Mouse (Mus musculus) midbrain, embryonic 15.5 days (tissue): ENCODE data around the gene Kdm1a. TPM values are rescaled to one million over a fixed set of nuclear protein-coding genes. Genes with fewer than 3 reads are reported as not detected.
A peak's percentile ranks its signal among the peaks of the same experiment; 100 is the strongest.

Experiments
- ATAC-seq: fragments of 200-750 bp; cut with Nextera tagmentation; replicated peaks from 2 replicates; pipeline ENCODE4 v1.8.0; 2017; ENCODE audit warnings: moderate TSS enrichment
- H3K27ac ChIP-seq: fragments of 300-500 bp; sonication (generic); 2 replicates; pipeline ENCODE4 v1.5.1; 2015; ENCODE audit warnings: mild to moderate bottlenecking, inconsistent platforms
- H3K27me3 ChIP-seq: fragments of 300-500 bp; sonication (generic); replicated peaks from 2 replicates; pipeline ENCODE4 v1.6.1; 2015; ENCODE audit warnings: inconsistent platforms
- H3K36me3 ChIP-seq: fragments of 300-500 bp; sonication (generic); replicated peaks from 2 replicates; pipeline ENCODE4 v1.6.1; 2015; ENCODE audit warnings: inconsistent platforms
- H3K4me1 ChIP-seq: fragments of 300-500 bp; sonication (generic); 2 replicates; pipeline ENCODE4 v1.6.1; 2015; ENCODE audit warnings: inconsistent platforms
- H3K4me2 ChIP-seq: fragments of 300-500 bp; sonication (generic); 2 replicates; pipeline ENCODE4 v1.6.1; 2015; ENCODE audit warnings: inconsistent platforms, mild to moderate bottlenecking, moderate library complexity
- H3K4me3 ChIP-seq: fragments of 300-500 bp; sonication (generic); 2 replicates; pipeline ENCODE4 v1.5.1; 2015; ENCODE audit warnings: mild to moderate bottlenecking, inconsistent platforms
- H3K9ac ChIP-seq: fragments of 300-500 bp; sonication (generic); 2 replicates; pipeline ENCODE4 v1.6.1; 2015; ENCODE audit warnings: mild to moderate bottlenecking, inconsistent platforms
- H3K9me3 ChIP-seq: fragments of 300-500 bp; sonication (generic); 2 replicates; pipeline ENCODE4 v1.6.1; 2016; ENCODE audit warnings: inconsistent platforms
- WGBS: fragments of 180-500 bp; shearing (Covaris S2); methylation state at CpG from one replicate; pipeline ENCODE4 v1.1.7; 2015; ENCODE audit warnings: mixed read lengths; 5-methylcytosine and 5-hydroxymethylcytosine counted together
- polyA plus RNA-seq: library from polyadenylated mRNA; unstranded; fragments of >200 nt; fragmentation: Nextera tagmentation; extraction: Ambion mirVana; gene quantifications from 2 replicates; pipeline ENCODE4 v1.2.1, GENCODE M21; 2015

The Kdm1a gene
- polyA plus RNA-seq, 1 experiment from 2014 or later, result 70.7 TPM

DNA sequence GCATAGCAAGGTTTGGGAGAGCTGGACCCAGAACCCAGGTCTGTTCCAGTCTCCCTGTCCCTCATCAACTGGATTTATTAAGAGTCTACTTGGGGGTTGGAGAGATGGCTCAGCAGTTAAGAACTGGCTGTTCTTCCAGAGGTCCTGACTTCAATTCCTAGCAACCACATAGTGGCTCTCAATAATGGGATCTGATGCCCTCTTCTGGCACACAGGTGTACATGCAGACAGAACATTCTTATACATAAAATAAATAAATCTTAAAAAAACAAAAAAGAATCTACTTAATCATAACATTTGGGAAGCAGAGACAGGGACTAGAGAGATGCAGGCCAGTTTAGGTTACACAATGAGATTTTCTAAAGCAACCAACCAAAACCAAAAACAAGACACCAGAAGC lies 33.5 kb upstream of the Kdm1a start:
- Histone ChIP-seq H3K36me3 (no peaks in the 10 kb centered on the region), H3K27me3 (peaks cover 13% of the 10 kb centered on the region; the same call in 1 of the 2 replicates), H3K4me1 (peaks cover 27% of the 10 kb centered on the region), H3K9ac (no peak overlapping the region), H3K4me3 (no peak overlapping the region), H3K9me3 (no peaks in the 10 kb centered on the region), H3K27ac (no peak overlapping the region), H3K4me2 (no peak overlapping the region)
- no peak for ATAC-seq

DNA sequence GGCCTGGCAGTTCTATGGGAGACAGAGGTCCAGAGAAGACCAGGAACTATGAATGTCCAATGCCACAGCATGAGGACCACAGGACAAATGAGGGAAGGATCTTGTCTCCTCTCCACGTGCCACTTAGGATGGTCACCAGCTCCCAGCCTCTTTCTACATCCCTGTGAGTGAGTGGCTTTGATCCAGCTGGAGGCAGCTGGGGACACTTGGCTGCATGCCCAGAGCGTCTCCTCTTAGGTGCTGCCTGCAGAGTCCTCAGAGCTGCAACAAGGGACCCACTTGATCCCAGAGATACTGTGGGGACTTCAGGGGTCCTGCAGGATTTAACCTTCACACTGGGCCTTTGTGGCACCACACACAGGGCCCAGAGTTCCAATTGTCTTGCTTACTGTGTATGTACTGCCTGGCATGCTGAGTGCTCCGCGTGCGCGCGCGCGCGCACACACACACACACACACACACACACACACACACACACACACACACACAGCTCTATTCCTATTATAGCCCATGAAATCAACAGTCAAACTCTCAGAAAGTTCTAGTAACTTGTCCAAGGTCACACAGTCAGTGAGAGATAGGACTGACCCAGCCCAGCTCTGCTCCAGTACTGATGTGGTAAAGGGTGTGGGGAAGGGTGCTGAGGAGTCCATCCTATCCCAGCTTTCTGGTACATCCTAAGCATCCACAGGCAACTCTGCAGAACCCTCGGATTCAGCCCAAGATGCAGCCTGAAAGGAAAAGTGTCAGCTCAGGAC lies 28.9 kb upstream of the Kdm1a start:
- no peak for ATAC-seq
- no peak overlapping the region for H3K4me3 ChIP-seq
- 0 out of 2 replicates have a peak, but pooled peaks cover 11% of the 10 kb centered on the region for H3K27me3 ChIP-seq
- no peaks in the 10 kb centered on the region for H3K9me3 ChIP-seq
- H3K9ac ChIP-seq, result no peak overlapping the region
- no peak overlapping the region for H3K4me2 ChIP-seq
- 0 out of 2 replicates have a peak, but pooled peaks cover 4% of the 10 kb centered on the region for H3K4me1 ChIP-seq
- H3K36me3 ChIP-seq, result no peaks in the 10 kb centered on the region
- no peak overlapping the region for H3K27ac ChIP-seq
- 68% methylated on average over 10 of the region's 11 CpGs for WGBS

DNA sequence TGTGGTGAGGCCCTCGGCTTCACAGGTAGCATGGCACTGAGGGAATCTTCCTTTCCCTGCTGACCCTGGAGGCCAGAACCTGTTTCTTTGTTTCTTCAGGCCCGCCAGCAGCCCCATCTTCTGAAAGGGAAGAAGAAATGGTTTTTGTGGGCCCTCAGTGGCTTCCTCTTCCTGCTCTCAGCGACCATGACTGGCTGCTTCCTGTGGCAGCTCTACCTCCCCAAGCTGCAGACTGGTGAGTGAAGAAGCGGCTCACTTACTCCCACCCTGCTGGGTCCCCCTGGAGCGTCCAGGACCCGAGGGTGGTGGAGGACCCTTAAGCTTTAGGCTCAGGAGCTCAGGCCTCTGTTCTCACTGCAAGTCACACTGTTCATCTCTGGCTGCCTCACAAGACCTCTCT lies 24.1 kb upstream of the Kdm1a start:
- no peak overlapping the region for H3K4me2 ChIP-seq
- no peak for ATAC-seq
- no peak overlapping the region for H3K27ac ChIP-seq
- no peaks in the 10 kb centered on the region; the same call in 1 of the 2 replicates for H3K27me3 ChIP-seq
- H3K9ac ChIP-seq, result no peak overlapping the region
- WGBS, result 74% methylated on average over 6 of the region's 6 CpGs
- no peaks in the 10 kb centered on the region for H3K9me3 ChIP-seq
- no peak overlapping the region for H3K4me3 ChIP-seq
- H3K4me1 ChIP-seq, result 0 out of 2 replicates have a peak, but pooled peaks cover 4% of the 10 kb centered on the region
- H3K36me3 ChIP-seq, result no peaks in the 10 kb centered on the region

DNA sequence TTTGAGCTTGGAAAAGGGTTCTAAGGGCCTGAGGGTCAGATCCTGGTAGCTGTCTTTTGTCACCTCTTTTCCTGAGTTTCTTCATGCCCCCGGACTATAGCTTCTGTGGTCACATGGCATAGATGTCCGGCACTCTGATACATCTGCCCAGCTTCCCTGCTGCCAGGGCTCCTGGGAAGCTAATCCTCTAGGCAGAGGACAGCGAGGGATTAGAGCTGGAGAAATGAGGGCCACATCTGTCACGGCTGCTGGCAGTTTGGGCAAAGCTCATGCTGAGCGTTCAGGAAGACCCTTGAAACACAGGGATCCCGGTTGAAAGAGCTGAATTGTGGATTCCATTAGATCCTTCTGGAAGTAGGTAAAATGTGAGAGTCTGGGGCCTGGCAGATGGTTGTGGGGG lies 19.9 kb upstream of the Kdm1a start, which contains the start of gene Lactbl1:
Gene Lactbl1, plus strand, starts transcription at position 234 of the 400 bp plus-strand sequence.
- H3K9ac ChIP-seq, result no peak within 1 kb of the TSS

DNA sequence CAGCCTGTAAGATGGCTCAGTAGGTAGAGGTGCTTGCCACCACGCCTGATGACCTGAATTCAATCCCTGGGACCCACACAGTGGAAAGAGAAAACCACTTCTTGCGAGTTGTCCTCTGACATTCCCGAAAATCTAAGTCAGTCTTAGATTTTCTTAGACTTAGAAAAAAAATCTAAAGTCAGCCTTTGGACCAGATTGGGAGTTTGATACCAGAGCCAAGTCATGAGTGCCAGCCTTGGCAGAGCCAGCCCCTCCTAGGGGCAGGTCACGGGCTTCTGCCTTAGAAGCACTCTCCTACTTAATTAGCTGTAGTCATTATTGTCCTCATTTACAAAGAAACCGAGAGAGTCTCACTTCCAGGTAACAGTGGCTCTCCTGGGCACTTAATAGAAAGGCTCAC lies 19.4 kb upstream of the Kdm1a start:
- no peaks in the 10 kb centered on the region for H3K9me3 ChIP-seq
- no peak overlapping the region for H3K27ac ChIP-seq
- ATAC-seq, result no peak
- no peak overlapping the region for H3K4me2 ChIP-seq
- H3K4me3 ChIP-seq, result no peak overlapping the region
- no peaks in the 10 kb centered on the region for H3K36me3 ChIP-seq
- H3K27me3 ChIP-seq, result no peaks in the 10 kb centered on the region; the same call in 1 of the 2 replicates
- no peak overlapping the region for H3K9ac ChIP-seq
- WGBS, result 57% methylated on average over 5 of the region's 5 CpGs
- no peaks in the 10 kb centered on the region for H3K4me1 ChIP-seq

More for the DNA sequence above, 19.9 kb upstream of the Kdm1a start, which contains the start of gene Lactbl1:
- WGBS, result 22% methylated on average over 6 of the region's 6 CpGs
- no peaks in the 10 kb centered on the region for H3K4me1 ChIP-seq
- no peaks in the 10 kb centered on the region for H3K9me3 ChIP-seq
- ATAC-seq, result no peak
- H3K27me3 ChIP-seq, result no peaks in the 10 kb centered on the region; the same call in 1 of the 2 replicates
- H3K4me2 ChIP-seq, result no peak within 1 kb of the TSS
- no peak within 1 kb of the TSS for H3K27ac ChIP-seq
- no peak within 1 kb of the TSS for H3K4me3 ChIP-seq
- H3K36me3 ChIP-seq, result no peaks in the 10 kb centered on the region

DNA sequence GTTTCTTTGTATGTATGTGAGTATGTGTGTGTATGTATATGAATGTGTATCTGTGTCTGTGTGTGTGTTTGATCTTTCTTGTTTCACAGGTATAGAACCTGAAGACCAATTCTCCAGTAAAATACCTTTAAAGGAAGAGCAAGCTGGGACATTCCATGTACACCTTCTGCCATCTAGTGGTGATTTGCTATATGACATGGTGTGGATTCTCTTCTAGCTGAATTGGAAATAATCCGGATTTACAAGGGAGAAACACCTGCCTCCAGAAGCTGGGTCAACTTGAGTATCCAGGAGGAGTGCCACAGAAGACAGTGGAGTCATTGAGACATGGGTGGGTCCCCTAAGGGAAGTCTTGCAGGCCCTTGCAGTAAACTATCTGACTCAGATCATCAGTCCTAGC lies 18.8 kb upstream of the Kdm1a start:
- Histone ChIP-seq H3K27ac (no peak overlapping the region), H3K4me1 (no peaks in the 10 kb centered on the region), H3K4me2 (no peak overlapping the region), H3K36me3 (no peaks in the 10 kb centered on the region), H3K9me3 (no peaks in the 10 kb centered on the region), H3K9ac (no peak overlapping the region), H3K4me3 (no peak overlapping the region), H3K27me3 (no peaks in the 10 kb centered on the region; the same call in 1 of the 2 replicates)
- ATAC-seq, result 0 out of 2 replicates have a peak, but pooled peaks have one; percentile 11
- WGBS, result 0% methylated on average over 1 of the region's 1 CpGs

DNA sequence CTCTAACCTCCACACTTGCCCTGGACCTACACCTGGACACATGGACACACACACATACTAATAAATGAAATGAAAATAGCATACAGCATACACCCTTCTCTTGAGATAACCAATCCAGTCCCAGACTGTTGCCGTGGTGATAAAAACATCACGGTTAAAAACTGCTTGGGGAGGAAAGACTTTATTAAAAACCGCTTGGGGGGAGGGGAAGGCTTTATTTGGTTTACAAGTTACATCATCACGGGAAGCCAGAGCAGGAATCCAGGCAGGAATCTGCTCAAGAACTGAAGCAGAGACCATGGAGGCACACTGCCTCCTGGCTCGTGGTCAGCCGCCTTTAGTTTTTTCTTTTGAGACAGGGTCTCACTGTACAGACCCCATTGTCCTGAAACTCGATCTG lies 11.1 kb upstream of the Kdm1a start:
- no peaks in the 10 kb centered on the region for H3K9me3 ChIP-seq
- H3K4me1 ChIP-seq, result no peaks in the 10 kb centered on the region
- H3K27me3 ChIP-seq, result no peaks in the 10 kb centered on the region
- H3K36me3 ChIP-seq, result no peaks in the 10 kb centered on the region
- no peak overlapping the region for H3K4me2 ChIP-seq
- no peak overlapping the region for H3K4me3 ChIP-seq
- H3K9ac ChIP-seq, result no peak overlapping the region
- no peak for ATAC-seq
- no peak overlapping the region for H3K27ac ChIP-seq
- 63% methylated on average over 7 of the region's 7 CpGs for WGBS

DNA sequence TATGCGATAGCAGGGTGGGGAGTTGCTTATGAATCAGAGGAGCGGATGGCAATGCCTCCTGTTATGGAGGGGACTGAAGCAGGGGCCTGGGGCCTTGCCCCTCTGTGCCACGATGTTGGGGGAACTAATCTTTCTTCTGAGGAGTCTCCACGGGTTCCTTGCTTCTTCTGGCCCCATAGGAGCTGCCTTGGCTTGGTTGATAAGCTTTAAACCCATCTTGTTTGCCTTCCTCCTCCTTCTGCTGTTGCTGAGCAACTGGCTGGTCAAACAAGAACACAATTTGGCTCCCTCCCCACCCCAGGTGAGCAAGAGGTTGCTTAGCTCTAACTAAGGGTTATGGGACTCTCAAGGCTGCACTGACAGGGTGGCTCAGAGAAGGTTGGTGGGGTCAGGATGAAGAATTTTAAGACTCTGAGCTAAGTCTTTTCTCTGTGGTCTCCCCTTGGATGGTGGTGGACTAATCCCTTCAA lies 7.9 kb upstream of the Kdm1a start, which contains the start of gene Tex46:
Gene Tex46, plus strand, starts transcription at position 51 of the 470 bp plus-strand sequence.
- WGBS, result 58% methylated on average over 4 of the region's 4 CpGs
- H3K4me3 ChIP-seq, result no peak within 1 kb of the TSS
- H3K27ac ChIP-seq, result no peak within 1 kb of the TSS
- no peaks in the 10 kb centered on the region for H3K4me1 ChIP-seq
- H3K9ac ChIP-seq, result no peak within 1 kb of the TSS
- no peaks in the 10 kb centered on the region for H3K9me3 ChIP-seq
- no peaks in the 10 kb centered on the region for H3K27me3 ChIP-seq
- H3K36me3 ChIP-seq, result no peaks in the 10 kb centered on the region
- no peak for ATAC-seq
- H3K4me2 ChIP-seq, result no peak within 1 kb of the TSS

DNA sequence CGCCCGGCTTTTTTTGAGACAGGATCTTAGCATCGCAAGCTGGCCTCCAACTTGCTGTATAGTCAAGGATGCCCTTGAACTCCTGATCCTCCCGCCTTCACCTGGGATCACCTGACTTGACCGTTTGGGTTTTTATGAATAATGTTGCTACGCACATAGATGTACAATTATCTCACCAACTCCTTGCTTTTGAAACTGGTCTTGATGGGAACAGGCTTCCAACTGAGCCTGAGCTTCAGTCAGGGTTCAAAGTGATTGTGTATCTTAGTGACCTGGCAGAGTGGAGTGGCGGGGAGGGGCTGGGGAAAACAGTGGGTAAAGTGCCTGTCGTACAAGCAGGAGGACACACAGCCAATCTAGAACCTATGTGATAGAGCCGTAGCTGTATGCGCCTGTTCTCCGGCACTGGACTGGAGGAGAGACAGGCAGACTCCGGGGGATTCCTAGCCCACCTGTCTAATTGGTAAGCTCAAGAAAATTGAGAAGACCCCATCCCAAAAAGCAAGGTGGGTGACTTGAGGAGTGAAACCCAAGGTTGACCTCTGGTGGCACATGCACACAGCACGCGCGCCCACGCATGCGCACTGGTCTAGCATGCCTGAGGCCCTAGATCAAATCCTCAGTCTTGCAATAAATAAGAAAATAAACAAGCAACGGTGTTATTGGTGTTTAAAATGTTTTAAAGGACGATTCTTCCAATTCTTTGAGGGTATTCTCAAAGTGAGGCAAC lies 3.4 kb upstream of the Kdm1a start:
- Histone ChIP-seq H3K36me3 (no peaks in the 10 kb centered on the region), H3K27me3 (no peaks in the 10 kb centered on the region), H3K9me3 (no peaks in the 10 kb centered on the region), H3K4me1 (peaks cover 3% of the 10 kb centered on the region), H3K4me3 (no peak overlapping the region), H3K27ac (no peak overlapping the region), H3K9ac (no peak overlapping the region), H3K4me2 (no peak overlapping the region)
- no peak for ATAC-seq
- 91% methylated on average over 19 of the region's 19 CpGs for WGBS

DNA sequence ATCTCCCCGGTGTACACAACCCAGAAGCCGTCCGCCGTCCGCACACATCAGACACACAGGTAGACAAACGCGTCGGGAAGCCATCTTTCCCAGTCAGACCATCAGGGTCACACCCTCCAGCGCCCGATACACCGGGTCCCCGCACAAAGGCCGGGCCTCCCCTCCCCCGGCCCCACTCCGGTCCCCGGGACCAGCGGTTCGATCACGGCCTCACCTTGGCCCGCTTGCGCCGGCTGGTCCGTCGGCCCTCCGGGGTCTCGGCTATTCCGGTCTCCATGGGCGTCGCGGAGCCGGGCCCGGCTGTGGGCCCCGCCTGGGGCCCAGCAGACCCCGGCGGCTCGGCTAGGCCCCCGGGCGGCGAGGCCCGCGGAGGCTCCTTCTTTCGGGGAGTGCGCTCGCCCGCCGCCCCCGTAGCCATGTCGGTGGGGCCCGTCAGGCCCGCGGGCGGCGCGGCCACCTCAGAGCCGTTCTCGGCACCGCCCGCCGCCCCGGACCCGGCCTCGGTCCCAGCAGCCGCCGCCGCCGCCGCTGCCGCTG lies 437 bp downstream of the Kdm1a start:
- no peaks in the 10 kb centered on the region for H3K27me3 ChIP-seq
- peak; percentile 72 for ATAC-seq
- peak overlapping the region; percentile 98 for H3K4me3 ChIP-seq
- peak overlapping the region; percentile 66 for H3K4me2 ChIP-seq
- H3K27ac ChIP-seq, result peak overlapping the region; percentile 93
- peak overlapping the region; percentile 100 for H3K9ac ChIP-seq
- under 1% methylated on average over 48 of the region's 68 CpGs for whole genome bisulfite sequencing
- H3K4me1 ChIP-seq, result peaks cover 25% of the 10 kb centered on the region
- no peaks in the 10 kb centered on the region for H3K9me3 ChIP-seq
- no peaks in the 10 kb centered on the region for H3K36me3 ChIP-seq

DNA sequence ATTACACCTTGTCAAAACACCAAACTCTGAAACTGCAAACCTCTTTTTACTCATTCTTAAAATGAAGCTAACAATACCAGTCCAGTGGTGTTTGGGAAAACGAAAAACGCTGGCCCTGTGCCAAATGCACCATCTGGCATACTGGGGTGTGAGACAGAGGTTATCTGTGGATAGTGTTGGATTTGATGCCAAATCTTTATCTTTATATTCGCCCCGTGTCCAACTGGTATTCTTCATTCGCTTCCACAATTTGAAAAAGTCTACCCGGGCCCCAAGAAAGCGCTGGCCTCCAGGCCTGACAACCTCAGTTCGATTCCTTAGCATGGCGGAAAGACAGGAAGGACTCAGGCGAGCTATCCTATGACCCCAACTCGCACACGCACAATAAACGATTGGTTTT lies 1.0 kb downstream of the Kdm1a start:
- Histone ChIP-seq H3K4me2 (peak overlapping the region; percentile 66), H3K9ac (peak overlapping the region; percentile 100), H3K27ac (peak overlapping the region; percentile 93), H3K4me1 (peaks cover 25% of the 10 kb centered on the region), H3K36me3 (no peaks in the 10 kb centered on the region), H3K4me3 (peak overlapping the region; percentile 98), H3K27me3 (no peaks in the 10 kb centered on the region), H3K9me3 (no peaks in the 10 kb centered on the region)
- under 1% methylated on average over 13 of the region's 13 CpGs for WGBS
- no peak for ATAC-seq

DNA sequence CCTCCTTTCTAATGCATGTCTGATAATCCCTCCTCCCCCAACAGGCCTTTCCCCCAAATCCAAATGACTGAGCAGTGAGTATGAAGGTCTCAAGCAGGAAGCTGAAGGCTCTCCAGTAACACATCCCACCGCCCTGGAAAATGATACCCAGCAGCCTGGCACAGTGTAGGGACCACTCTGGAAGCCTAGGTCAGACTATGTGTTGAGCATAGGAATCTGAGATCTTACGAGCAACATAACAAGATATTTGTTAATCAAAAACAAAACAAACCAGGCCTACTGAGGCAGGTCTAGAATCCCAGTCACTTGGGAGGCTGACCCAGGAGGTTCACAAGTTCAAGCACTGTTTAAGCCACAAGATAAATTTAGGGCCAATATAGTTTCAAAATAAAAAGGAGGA lies 2.0 kb downstream of the Kdm1a start:
- Histone ChIP-seq H3K36me3 (no peaks in the 10 kb centered on the region), H3K27me3 (no peaks in the 10 kb centered on the region), H3K4me2 (peak overlapping the region; percentile 66), H3K4me1 (peaks cover 28% of the 10 kb centered on the region), H3K9me3 (no peaks in the 10 kb centered on the region), H3K9ac (peak overlapping the region; percentile 100), H3K4me3 (peak overlapping the region; percentile 98), H3K27ac (no peak overlapping the region)
- WGBS, result 85% methylated on average over 2 of the region's 2 CpGs
- ATAC-seq, result no peak
